Mouse (Mus musculus): Measurements from ENCODE around the gene Itsn1.

Gene Itsn1

DNA sequence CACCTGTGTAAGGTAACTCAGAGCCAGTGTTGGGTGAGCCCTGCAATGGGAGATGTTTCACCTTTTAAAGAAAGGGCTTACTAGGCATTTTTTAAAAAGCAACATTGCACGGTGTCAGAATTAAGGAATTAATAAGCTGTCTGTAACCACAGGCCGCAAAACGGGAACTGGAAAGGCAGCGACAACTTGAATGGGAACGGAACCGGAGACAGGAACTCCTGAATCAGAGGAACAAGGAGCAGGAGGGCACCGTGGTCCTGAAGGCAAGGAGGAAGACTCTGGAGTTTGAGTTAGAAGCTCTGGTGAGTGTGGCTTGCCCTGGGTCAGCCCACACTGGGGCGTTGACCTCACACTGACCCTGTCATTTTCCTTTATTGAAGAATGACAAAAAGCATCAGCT is 91.2 kb downstream of the Itsn1 start:
- DNase-seq, result no peak

DNA sequence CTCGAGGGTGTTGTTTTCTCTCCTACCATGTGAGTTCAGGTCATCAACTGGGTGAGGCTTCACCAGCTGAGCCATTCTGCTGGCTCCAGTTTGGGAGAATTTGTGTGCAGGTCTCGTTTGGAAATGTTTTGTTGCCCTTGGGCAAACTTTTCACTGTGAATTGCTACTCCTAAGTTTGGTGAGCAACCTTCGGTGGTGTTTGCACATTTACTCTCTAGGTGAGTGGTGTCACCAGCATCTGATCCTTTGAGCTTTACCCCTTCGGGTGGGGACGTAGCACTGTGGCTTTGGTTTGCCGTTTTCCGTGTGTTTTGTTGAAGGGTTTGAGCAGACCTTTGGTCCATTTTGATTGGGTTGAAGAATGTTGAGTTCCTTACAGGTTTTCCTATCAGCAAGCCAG is 93.2 kb downstream of the Itsn1 start:
- no peak for DNase-seq

DNA sequence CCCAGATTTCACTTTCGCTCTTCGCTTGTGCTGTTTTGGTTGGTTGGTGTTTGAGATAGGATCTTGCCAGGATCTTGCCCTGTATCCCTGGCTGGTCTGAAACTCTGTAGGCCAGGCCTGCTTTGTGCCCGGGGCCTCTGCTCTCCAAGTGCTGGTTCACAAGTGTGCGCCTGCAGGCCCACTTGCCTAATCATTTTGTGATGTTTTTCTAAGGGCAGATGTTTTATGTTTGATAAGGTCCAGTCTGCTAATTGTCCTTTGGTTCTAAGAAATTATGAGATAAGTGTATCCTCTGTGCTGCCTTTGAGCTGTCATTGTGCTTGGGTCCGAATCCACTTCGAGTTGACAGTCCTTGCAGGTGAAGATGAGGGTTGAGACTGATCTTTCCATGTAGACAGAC is 93.7 kb downstream of the Itsn1 start:
- DNase-seq, result no peak

DNA sequence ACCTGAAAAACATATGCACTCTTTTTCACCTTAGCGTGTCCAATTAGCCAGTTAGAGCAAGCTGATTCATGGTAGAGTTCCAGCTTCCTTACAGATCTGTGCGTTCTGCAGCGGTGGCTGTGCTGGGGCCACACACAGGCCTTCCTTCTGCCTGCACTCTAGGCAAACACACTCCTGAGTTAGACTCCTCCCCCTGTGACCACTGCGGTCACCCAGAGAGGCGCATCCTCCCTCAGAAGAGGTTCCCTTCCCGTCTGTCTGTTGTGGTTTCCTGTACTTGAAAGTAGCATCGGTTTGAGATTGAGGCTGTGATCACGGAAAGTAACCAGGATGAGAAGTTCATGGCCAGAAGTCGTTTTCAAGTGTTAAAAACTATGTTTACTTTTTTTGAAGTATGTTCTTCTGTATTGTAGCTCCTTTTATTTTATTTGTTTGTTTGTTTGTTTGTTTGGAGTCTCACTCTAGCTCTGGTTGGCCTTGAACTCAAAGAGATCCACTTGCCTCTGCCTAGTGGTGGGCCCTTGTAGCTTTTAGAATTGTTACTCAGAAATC is 96.8 kb downstream of the Itsn1 start:
- no peak for DNase-seq

DNA sequence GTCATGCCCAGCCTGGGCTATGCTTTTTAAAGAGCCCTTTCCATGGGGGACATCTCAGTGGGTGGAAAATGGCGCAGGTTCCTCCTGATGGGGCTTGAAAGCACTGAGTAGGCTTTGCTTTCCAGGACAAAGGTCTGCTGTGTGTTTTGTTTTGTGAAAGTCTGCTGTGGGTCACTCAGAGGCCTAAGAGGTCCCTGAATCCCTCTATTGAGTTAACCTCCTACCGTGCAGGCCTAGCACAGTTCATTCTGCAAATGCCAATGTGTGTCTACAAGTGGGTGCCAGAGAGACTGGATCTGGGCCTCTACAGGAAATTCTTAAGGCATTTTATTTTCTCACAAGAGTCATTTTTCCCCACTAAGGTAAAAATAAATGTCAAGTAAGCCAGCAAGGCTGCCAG is 97.8 kb downstream of the Itsn1 start:
- no peak for DNase-seq

DNA sequence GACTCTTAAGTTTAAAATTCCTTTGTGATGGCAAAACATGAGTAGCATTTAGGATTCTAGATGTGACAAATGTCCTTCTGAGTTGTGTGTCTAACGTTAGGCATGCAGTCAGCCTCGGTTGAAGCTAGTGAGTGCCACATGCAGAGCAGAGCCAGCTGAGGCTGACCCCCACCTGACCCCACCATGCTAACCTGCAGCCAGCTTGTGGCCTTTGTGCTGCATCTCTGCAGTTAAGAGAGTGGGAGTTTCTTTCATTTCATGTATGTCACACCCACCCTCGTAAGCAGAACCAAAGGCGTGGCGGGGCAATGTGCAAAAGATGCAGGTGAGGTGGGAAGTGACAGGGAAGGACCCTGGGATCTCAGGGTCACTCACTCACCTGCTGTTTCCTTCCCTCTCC is 98.4 kb downstream of the Itsn1 start:
- DNase-seq, result no peak

DNA sequence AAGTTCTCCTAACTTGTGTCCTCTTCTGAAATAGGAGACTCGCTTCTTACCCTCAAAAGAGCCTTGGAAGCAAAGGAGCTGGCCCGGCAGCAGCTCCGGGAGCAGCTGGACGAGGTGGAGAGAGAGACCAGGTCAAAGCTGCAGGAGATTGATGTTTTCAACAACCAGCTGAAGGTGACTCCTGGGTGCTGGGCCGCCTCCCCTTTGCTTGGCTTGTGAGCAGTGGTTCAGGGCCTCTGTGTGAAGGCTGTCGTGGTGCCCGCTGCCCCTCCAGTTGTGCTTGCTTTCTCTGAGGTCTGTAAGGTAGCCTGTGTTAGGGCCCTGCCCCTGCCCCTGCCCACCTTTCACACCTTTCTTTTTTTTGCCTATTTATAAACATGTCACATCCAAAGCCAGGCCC is 99.1 kb downstream of the Itsn1 start:
- DNase-seq, result no peak

DNA sequence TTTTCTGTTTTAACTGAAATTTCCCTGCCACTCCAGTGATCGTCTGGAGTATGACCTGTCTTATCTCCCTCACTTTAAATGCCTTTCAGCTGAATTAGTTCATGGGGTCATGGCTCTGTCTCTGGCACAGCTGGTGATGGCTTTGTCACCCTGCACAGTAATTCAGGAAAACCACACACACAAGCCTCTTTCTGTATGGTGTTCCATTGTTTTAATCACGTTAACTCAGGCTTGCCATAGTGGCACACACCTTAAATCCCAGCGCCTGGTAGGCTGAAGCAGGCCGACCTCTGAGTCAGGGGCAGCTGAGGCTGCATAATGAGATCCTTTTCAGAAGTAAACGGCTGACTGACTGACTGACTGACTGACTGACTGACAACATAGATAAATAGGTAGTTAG is 99.5 kb downstream of the Itsn1 start:
- DNase-seq, result no peak

DNA sequence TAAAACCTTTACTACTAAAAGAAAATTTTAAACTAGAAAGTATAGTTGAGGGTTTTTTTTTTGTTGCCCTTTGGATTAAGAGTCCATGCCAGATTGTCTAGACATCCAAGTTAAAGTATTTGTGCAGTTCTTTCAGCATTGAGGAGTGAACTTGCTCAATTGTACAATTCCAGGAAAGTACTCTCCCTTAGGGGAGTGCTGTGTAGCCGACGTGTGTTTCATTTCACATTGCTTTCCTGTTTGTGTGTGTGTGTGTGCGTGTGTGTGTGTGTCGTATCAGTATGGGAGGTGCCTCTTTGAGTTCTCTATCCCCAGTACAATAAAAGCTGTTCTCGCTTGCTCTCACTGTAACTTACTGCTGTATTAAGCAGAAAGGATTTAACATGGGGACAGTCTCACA is 100.0 kb downstream of the Itsn1 start:
- DNase-seq, result no peak

DNA sequence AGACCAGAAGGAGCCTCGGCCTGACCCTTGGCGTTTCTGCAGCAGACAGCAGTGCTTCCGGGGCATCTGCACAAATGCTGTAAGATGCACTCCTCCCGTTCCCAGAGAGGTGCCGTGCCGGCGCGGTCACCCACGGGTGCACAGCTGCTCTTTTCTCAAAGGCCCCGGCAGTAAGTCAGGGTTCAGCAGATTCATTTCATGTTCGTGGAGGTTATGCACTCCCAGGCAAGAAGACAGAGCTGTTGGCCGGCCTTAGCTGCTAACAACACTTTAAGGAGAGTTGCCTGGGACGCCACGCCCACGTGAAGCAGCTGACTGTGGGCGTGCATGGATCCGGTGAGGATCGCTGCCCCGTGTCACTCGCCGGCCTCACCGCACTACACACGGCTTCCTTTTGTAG is 101.2 kb downstream of the Itsn1 start:
- no peak for DNase-seq

DNA sequence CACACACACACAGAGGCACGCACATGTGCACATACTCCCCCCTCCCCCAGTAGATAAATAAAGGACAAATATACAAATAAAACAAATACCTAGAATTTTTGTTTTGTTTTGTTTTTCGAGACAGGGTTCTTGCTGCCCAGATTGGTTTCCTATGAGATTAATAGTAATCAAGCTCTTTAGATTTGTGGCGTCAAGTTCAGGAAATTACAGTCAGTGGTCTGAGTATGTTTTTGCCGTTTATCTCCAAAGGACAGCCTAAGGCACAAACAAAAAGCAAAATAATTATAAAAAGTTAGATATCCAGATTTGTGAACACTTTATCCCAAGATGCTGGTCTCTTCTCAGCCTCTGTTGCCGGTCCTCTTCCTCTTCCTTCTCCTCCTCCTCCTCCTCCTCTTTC is 104.0 kb downstream of the Itsn1 start:
- DNase-seq, result no peak

DNA sequence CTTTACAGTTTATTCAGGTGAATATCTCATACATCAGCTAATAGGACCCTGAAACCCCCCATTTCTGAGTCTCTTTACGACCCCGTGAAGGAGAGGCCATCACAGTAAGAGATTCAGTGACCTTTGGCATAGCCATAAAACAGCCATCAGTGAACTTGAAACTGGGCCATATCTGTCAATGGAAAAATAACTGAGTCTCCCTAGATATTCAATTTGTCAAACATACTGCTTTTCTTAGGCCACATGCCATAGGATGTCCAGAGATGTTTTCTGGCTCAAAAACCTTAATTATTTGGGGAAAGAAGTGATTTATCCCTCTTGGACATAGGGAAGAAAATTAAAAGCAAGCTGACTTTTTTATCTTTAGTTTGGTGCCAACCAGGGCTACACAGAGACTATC is 104.5 kb downstream of the Itsn1 start:
- no peak for DNase-seq

DNA sequence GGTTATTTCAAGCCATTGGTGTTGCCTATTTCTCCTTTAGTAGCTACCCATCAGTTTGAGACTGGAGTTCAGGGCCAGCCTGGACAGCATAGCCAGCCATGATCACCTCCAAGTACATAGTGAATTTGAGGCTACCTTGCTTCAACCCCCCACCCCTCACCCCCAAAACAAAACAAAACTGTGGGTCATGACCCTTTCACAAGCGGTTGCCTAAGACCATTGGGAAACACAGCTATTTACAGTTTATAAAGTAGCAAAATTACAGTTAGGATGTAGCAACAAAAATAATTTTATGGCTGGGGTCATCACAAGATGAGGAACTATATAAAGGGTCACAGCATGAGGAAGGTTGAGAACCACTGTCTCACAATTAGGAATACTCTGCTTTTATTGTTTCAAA is 104.9 kb downstream of the Itsn1 start:
- no peak for DNase-seq

DNA sequence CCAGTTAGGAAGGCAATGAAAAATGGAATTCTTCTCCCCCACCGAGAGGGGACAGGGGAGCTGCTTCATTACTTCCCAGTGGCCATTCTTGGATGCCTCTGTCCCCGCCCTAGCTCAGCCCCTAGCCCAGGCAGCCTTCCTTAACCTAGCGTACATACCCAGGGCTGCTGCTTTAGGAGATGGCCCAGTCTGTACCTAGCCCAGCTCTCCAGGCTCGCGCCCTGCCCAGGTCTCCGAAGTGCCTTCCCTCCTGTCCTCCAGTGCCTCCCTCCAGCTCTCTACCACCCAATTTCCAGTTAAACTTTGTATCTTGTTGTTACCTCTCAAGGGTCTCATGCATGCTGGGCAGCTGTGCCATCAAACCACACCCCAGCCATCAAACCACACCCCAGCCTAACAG is 106.7 kb downstream of the Itsn1 start:
- DNase-seq, result no peak

DNA sequence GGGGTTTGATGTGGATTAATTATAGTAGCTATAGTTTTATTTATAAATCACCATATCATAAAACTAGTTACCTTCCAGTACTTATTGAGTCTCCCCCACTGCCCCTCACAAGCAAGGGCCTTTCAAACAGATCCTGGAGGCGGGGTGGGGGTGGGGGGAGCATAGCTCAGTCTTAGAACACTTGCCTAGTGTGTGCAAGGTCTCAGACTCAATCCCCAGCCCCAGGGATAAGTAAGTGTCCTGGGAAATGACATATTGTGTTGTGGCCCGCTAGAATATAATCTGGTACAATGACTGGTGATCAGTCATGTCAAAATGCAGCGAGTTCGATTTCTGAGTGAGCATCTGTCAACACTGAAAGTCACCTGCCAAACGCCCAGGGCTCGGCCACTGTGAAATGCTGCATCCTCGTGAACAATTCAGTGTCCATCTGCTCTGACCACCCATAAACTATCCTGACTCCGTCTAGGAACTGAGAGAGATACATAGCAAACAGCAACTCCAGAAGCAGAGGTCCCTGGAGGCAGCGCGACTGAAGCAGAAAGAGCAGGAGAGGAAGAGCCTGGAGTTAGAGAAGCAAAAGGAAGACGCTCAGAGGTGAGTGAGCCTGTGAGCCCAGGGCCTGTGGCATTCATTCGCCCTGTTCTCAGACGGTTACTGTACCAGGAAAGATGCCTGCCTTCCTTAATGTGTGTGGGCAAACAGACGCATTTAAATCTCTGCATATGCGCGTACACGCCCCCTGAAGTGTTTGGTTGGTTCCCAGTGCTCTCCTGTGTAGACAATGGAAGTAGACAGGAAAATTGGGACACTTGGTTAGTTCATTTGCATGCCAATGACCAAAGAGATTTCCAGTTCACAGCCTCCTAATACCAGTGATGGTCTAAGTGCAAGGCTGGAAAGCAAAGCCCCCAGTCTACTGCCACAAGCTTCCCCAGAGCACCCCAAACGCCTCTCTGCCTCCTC is 107.8 kb downstream of the Itsn1 start:
- DNase-seq, result no peak

DNA sequence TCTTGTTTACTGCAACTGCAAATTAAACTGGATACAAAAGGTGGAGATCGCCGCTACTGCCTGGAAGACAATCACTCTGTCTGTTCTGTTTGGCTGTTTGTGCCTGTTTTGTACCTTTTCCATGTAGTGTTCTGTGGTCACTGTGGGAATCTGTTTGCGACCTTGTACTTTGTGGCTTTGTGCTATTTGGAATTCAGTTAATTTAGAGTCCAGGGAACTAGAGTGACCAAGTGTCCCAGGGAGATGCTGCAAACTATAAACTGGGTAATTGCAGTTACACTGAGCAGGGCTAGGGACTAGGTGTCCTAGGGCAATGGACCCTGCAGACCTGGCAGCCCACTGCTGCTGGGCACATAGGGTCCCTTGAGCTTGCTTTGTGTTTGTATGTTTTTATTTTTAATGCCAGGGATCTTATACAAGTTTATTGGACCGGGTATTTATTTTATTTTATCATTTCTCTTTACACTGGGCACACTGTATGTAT is 108.5 kb downstream of the Itsn1 start:
- DNase-seq, result no peak

DNA sequence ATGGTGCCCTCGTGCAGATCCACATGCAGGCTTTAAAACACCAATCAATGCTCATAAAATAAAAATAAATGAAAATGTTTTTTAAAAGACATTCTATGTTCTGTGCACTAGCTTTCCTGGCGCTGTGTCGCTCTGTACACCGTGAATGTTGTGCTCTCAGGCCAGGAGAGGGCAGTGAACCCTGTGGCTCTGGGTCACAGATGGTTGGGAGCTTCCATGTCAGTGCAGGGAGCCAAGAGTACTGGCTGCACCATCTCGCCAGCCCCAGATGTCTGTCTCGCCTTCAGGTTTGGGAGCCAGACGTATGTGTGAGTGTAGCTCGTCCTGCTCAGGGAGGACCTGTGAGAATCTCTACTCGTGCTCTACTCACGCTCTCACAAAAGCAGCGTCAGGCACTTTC is 109.7 kb downstream of the Itsn1 start:
- peak; percentile 46 to 56 for DNase-seq

DNA sequence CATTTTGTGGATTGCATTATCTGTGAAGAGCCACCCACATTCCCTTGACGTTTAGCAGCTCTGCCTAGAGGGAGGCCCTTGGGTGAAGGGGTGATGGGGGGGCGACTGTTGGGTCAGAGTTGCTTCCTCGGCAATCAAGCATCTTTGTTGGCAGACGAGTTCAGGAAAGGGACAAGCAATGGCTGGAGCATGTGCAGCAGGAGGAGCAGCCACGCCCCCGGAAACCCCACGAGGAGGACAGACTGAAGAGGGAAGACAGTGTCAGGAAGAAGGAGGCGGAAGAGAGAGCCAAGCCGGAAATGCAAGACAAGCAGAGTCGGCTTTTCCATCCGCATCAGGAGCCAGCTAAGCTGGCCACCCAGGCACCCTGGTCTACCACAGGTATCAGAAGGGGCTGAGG is 110.4 kb downstream of the Itsn1 start:
- no peak for DNase-seq

DNA sequence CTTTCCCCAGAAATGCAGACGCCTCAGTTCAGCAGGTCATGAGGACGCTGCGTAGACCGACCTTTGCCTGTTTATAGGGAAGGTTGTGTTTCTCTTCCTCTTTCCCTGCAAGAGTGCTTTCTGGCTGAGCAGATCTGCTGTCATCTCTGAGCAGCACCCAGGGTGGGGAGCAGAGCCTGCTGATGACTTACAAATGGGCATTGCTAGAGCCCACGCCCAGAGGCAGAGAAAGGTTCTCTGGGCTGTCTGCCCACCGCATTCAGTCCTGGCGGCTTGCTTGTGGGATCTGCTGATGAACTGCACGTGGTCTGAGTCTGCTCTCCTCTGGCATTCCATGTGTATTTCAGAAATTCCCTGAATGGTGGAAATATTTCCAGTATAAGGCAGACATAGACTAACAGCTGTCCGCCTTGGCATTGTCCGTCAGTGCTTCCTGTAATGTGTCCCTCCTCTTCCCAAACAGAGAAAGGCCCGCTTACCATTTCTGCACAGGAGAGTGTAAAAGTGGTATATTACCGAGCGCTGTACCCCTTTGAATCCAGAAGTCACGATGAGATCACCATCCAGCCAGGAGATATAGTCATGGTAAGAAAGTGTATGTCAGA is 112.0 kb downstream of the Itsn1 start:
- peak in 1 of 2 experiments; percentile 49 for DNase-seq

DNA sequence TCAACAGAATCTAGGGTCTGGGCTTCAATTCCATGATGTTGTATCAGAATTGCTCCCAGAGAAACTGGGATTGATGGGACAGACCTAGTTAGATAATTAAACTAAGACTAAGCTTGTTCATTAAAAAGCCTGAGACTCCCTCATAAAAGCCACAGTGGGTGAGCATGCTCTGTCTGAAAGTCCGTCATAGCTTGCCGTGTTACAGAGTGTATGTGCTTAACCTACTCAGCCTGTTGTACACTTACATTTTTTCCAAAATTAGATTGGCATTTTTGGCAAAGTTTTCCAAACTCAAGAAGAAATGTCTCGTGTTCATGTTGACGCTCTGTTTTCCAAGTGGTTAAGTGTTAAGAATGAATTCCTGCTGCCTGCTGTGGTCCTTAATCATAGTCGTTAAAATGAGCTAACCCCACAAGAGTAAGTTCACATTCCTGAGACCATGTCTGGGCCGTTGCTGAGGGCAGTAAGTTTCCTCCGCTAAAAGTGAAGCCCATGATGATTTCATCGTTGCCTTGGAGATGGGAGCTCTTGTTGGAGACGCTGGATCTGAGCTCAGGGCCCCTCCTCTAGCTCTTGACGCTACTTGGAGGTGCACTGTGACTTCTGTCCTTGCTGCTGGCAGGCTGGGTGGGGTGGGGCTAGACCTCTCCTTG is 117.1 kb downstream of the Itsn1 start:
- no peak for DNase-seq

DNA sequence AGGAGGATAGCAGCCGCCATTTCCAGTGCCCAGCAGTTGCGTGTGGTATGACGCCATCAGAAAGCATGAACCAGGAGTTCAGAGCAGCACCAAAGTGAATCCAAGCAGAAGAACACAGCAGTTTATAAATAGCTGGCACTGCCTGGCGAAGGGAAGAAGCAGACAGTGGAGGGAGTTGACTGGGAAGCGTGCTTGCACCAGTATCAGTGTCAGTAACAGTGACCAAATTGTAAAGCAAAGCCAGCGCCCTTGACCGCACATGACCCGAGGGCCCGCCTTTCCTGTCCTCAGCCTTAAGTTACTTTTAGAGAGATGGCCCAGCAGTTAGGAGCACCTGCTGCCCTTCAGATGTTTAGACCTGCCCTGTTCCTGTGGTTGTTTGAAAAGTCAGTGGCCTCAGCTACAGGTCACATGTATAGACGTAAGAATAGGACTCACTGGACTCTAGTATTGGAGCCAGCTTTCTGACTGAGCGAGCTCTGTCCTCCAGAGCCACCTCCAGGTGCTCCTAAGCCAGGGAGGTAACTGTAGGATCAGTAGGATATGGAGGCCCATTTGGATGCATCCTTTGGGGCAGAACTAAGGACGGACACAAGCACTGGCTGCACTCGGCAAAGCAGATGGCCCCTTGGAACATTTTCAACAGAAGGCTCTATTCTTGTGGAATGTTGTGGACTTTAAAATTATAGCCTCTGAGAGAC is 118.6 kb downstream of the Itsn1 start:
- peak; percentile 54 to 61 for DNase-seq

DNA sequence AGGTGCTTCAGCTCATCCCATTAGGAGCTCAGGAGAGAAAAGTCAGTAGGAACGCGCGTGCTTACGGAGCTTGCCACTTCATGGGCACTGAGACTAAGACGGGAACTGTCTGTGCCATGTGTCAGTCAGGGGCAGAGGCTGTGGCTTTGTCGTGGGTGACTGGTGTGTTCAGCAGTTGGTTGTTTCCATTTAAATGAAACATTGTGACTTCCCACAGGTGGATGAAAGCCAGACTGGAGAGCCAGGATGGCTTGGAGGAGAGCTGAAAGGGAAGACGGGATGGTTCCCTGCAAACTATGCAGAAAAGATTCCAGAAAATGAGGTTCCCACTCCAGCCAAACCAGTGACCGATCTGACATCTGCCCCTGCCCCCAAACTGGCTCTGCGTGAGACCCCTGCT is 119.4 kb downstream of the Itsn1 start:
- peak; percentile 37 to 47 for DNase-seq
